Mouse (Mus musculus) hindbrain, embryonic 14.5 days (tissue): ENCODE data around the gene Otub2. TPM values are rescaled to one million over a fixed set of nuclear protein-coding genes. Genes with fewer than 3 reads are reported as not detected.
"Not testable (repeated sequence)": the region's sequence is repeated elsewhere in the genome, so short reads cannot be mapped to it uniquely, and the experiment has no call there.

Experiments
- ATAC-seq: fragments of 200-750 bp; cut with Nextera tagmentation; 2 replicates; pipeline ENCODE4 v1.8.0; 2017; ENCODE audit warnings: moderate number of reproducible peaks, mild to moderate bottlenecking, moderate TSS enrichment, moderate library complexity; ENCODE audit not compliant: low FRiP score
- DNase-seq: peaks from one replicate; pipeline ENCODE4 v3.0.0-alpha.2; 2015; ENCODE audit warnings: low spot score
- H3K27ac ChIP-seq: fragments of 300-500 bp; sonication (generic); 2 replicates; pipeline ENCODE4 v1.5.1; 2014; ENCODE audit warnings: mild to moderate bottlenecking, moderate library complexity
- H3K27me3 ChIP-seq: fragments of 300-500 bp; sonication (generic); 2 replicates; pipeline ENCODE4 v1.6.1; 2014; ENCODE audit warnings: mild to moderate bottlenecking, low read length, mixed read lengths; ENCODE audit not compliant: control insufficient read depth, insufficient read depth
- H3K36me3 ChIP-seq: fragments of 300-500 bp; sonication (generic); replicated peaks from 2 replicates; pipeline ENCODE4 v1.6.1; 2014; ENCODE audit not compliant: control insufficient read depth, insufficient read depth
- H3K4me1 ChIP-seq: fragments of 300-500 bp; sonication (generic); replicated peaks from 2 replicates; pipeline ENCODE4 v1.6.1; 2014; ENCODE audit warnings: antibody characterized with exemption, low read length, mixed read lengths; ENCODE audit not compliant: control insufficient read depth, insufficient read depth
- H3K4me2 ChIP-seq: fragments of 300-500 bp; sonication (generic); replicated peaks from 2 replicates; pipeline ENCODE4 v1.6.1; 2014; ENCODE audit warnings: mild to moderate bottlenecking, moderate library complexity
- H3K4me3 ChIP-seq: fragments of 300-500 bp; sonication (generic); replicated peaks from 2 replicates; pipeline ENCODE4 v1.5.1; 2014; ENCODE audit warnings: mild to moderate bottlenecking, low read length
- H3K9ac ChIP-seq: fragments of 300-500 bp; sonication (generic); 2 replicates; pipeline ENCODE4 v1.6.1; 2014
- H3K9me3 ChIP-seq: fragments of 300-500 bp; sonication (generic); 2 replicates; pipeline ENCODE4 v1.6.1; 2016; ENCODE audit warnings: low read length; ENCODE audit not compliant: control insufficient read depth
- WGBS: fragments of 180-500 bp; shearing (Covaris S2); extraction: QIAGEN DNeasy Blood & Tissue Kit; methylation state at CpG from one replicate; pipeline ENCODE4 v1.1.7; 2014; 5-methylcytosine and 5-hydroxymethylcytosine counted together
- polyA plus RNA-seq: library from polyadenylated mRNA; unstranded; fragments of >200 nt; fragmentation: Nextera tagmentation; extraction: Ambion mirVana; gene quantifications from 2 replicates; pipeline ENCODE4 v1.2.1, GENCODE M21; 2014

Otub2 gene
- polyA plus RNA-seq, 1 experiment from 2014 or later = 23.5 TPM

DNA sequence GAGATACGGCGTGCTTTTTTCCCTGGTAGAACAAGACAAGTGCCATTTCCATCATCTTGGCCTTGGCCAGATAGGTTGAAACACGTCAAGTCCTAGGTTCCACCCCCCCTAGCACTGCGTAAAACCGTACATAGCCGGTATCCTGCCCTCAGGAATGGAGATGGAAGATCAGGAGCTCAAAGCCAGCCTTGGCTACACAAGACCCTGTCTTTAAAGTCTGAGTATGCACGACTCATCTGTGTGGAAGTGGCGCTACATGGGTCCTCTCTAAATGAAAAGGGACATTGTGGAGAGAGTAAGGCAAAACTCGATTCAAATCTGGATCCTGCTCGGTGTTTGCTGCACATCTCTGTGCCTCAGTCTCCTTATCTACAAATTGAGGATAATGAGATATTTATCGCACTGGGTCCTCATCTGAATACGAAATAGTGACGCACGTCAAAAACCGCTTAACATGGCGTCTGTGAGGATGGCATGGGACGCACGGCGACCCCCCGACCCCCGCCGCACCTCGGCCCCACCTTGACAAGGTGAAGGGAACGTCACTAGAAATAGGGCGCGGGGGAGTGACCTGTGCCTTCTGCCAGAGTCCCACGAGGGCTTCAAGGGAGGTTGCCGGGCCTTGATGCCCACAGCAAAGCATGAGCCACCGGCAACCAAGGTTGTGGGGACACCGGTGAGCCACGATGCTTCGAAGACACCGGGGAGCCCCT lies 36.7 kb downstream of the Otub2 start:
- Histone ChIP-seq H3K9ac (peak overlapping the region; percentile 81), H3K27me3 (no peaks in the 10 kb centered on the region), H3K4me3 (peak overlapping the region; percentile 73), H3K27ac (peak overlapping the region; percentile 16; the same call in 1 of the 2 replicates), H3K4me1 (peaks cover 42% of the 10 kb centered on the region), H3K36me3 (peaks cover 29% of the 10 kb centered on the region), H3K9me3 (no peaks in the 10 kb centered on the region), H3K4me2 (peak overlapping the region; percentile 72)
- DNase-seq (peak; percentile 30), ATAC-seq (no peak)
- WGBS = 11% methylated on average over 33 of the region's 33 CpGs

- WGBS = 1% methylated on average over 32 of the region's 33 CpGs
- Histone ChIP-seq H3K4me2 (peak within 1 kb of the TSS; percentile 72), H3K27ac (peak within 1 kb of the TSS; percentile 35; the same call in 1 of the 2 replicates), H3K9me3 (no peaks in the 10 kb centered on the region), H3K36me3 (peaks cover 29% of the 10 kb centered on the region), H3K4me3 (peak within 1 kb of the TSS; percentile 73), H3K4me1 (peaks cover 38% of the 10 kb centered on the region), H3K9ac (peak within 1 kb of the TSS; percentile 81), H3K27me3 (no peaks in the 10 kb centered on the region)
- peak; percentile 100 for ATAC-seq
- DNase-seq = peak; percentile 98
These were observed 37.4 kb downstream of the Otub2 start, which contains the start of gene Ddx24 for GRCm38 (mm10) chr12:103425729-103426470. TSS of gene Ddx24 (minus strand) at chr12:103425830.

GRCm38 (mm10) chr12:103426710-103427109 lies 38.2 kb downstream of the Otub2 start:
- no peak for ATAC-seq
- Histone ChIP-seq H3K27ac (no peak overlapping the region), H3K4me1 (peaks cover 31% of the 10 kb centered on the region)

DNA sequence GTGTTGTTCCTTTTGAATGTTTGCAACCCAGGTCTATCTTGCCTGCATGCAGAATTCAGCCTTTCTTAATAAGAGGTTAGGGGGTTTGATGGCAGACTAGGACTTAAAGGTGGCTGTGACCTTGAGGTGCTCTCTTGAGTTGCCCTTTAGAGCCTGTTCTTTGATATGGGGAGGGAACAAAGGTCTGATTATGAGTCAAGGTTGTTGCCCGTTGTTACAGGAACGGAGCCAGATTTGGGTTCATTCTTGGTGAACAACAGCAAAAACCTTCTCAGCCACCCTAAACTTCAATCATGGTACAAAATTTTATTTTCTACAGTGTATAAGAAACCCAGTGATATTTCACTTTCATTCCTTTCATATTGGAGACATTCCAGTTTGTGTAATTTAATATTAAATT lies 44.9 kb downstream of the Otub2 start:
- DNase-seq (no peak), ATAC-seq (no peak)
- H3K4me2 ChIP-seq = no peak overlapping the region
- no peaks in the 10 kb centered on the region for H3K4me1 ChIP-seq
- H3K36me3 ChIP-seq = no peaks in the 10 kb centered on the region
- no peak overlapping the region for H3K9ac ChIP-seq
- H3K4me3 ChIP-seq = no peak overlapping the region
- no peaks in the 10 kb centered on the region for H3K9me3 ChIP-seq
- no peak overlapping the region for H3K27ac ChIP-seq
- no peaks in the 10 kb centered on the region for H3K27me3 ChIP-seq
- WGBS = 93% methylated on average over 2 of the region's 2 CpGs

More at GRCm38 (mm10) chr12:103426710-103427109, 38.2 kb downstream of the Otub2 start:
- 91% methylated on average over 7 of the region's 7 CpGs for WGBS
- Histone ChIP-seq H3K27me3 (no peaks in the 10 kb centered on the region), H3K36me3 (peaks cover 23% of the 10 kb centered on the region), H3K4me2 (no peak overlapping the region), H3K4me3 (no peak overlapping the region), H3K9ac (no peak overlapping the region), H3K9me3 (no peaks in the 10 kb centered on the region)
- DNase-seq = no peak

DNA sequence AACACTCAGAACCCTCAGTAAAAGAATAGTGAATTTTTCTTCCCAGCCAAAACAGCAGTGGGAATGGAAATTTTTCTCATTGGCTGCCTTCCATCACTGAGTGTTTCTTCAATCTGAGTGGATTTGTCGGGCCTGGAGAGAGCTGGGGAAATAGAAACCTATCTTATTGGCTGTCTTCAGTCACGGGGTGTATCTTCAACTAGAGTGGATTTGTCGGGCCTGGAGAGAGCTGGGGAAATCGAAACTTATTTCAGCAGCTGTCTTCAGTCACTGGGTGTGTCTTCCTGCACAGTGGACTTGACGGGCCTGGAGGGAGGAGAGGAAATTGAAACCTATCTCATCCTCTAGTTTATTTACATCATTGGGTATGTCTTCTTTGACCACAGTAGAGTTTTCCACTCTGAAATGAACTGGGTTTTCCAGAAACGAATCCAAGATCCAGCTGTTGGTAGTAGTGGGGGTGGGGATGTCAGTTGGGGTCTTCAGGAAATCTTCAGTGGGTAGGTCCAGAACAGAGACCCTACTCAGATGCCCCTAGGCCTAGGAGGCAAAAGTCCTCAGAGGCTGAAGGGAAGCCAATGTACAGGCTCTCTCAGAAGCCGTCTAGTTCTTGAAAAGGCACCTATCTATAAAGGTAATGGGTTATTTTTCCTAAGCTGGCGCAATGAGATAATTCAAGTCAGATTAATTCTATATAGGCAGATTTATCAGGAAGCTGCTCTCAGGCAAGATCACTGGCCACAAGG lies 45.7 kb downstream of the Otub2 start, which contains the start of gene Ifi27:
Gene Ifi27 (plus strand): TSS at position 226 of the 746 bp plus-strand sequence.
- H3K9me3 ChIP-seq = no peaks in the 10 kb centered on the region
- H3K36me3 ChIP-seq = no peaks in the 10 kb centered on the region
- H3K4me2 ChIP-seq = no peak within 1 kb of the TSS
- DNase-seq (no peak), ATAC-seq (no peak)
- H3K27me3 ChIP-seq = no peaks in the 10 kb centered on the region
- H3K4me3 ChIP-seq = no peak within 1 kb of the TSS
- no peaks in the 10 kb centered on the region for H3K4me1 ChIP-seq
- WGBS = 82% methylated on average over 8 of the region's 8 CpGs
- no peak within 1 kb of the TSS for H3K9ac ChIP-seq
- H3K27ac ChIP-seq = no peak within 1 kb of the TSS

- ATAC-seq = no peak
- Histone ChIP-seq H3K36me3 (no peaks in the 10 kb centered on the region), H3K4me1 (no peaks in the 10 kb centered on the region), H3K27ac (no peak overlapping the region), H3K9me3 (no peaks in the 10 kb centered on the region), H3K4me3 (no peak overlapping the region), H3K4me2 (no peak overlapping the region), H3K27me3 (no peaks in the 10 kb centered on the region), H3K9ac (no peak overlapping the region)
- DNase-seq = no peak
These were observed 46.4 kb downstream of the Otub2 start for GRCm38 (mm10) chr12:103434861-103435260.

DNA sequence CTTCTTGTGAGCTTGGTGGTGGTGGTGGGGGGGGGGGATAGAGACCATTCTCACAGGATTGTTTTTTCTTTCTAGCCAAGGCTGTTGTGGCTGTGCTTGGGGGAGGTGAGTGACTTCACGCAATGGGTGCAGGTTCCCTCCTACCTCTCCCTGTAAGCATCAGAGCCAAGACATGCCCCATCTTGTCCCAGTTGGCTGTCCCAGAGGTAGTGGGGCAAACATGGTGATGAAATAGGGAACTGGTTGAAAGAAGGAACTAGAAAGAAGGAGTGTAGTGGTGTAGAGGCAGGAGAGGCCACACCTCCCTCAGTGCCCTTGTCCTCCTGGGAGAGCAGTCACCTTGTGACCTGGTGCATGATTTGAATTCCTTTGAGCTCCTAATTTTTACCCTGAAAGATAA lies 49.1 kb downstream of the Otub2 start:
- WGBS = 95% methylated on average over 1 of the region's 1 CpGs
- Histone ChIP-seq H3K4me1 (no peaks in the 10 kb centered on the region), H3K4me2 (no peak overlapping the region), H3K36me3 (no peaks in the 10 kb centered on the region), H3K9me3 (no peaks in the 10 kb centered on the region), H3K27me3 (no peaks in the 10 kb centered on the region), H3K9ac (no peak overlapping the region), H3K4me3 (no peak overlapping the region), H3K27ac (no peak overlapping the region)
- DNase-seq = no peak
- no peak for ATAC-seq

GRCm38 (mm10) chr12:103443524-103443923 lies 55.0 kb downstream of the Otub2 start, which contains the start of gene Ifi27l2a:
TSS of gene Ifi27l2a (minus strand) at chr12:103443680.
- no peaks in the 10 kb centered on the region for H3K27me3 ChIP-seq
- H3K9ac ChIP-seq = no peak within 1 kb of the TSS
- no peaks in the 10 kb centered on the region for H3K36me3 ChIP-seq
- no peaks in the 10 kb centered on the region for H3K4me1 ChIP-seq
- no peak within 1 kb of the TSS for H3K4me3 ChIP-seq
- ATAC-seq (no peak), DNase-seq (no peak)
- no peaks in the 10 kb centered on the region for H3K9me3 ChIP-seq
- 63% methylated on average over 3 of the region's 3 CpGs for WGBS
- H3K27ac ChIP-seq = no peak within 1 kb of the TSS
- no peak within 1 kb of the TSS for H3K4me2 ChIP-seq

DNA sequence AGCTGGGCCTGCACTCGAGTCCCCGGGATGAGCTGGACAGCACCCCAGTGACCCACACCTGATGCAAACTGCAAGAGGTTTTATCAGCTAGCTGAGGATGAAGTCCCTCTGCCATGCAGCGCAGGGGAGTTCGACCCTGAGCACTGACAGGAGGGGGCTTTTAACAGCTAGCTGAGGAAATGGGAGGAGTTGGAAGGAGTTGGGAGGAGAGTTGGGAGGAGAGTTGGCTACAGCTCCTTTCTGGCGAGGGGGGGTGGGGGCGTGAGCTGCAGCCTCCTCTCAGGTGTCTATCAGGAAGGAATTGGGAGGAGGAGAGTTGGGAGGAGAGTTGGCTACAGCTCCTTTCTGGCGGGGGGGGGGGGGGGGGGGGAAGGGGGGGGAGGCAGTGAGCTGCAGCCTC lies 55.8 kb downstream of the Otub2 start:
- WGBS = 54% methylated on average over 6 of the region's 7 CpGs
- not testable (repeated sequence) for H3K4me3 ChIP-seq, H3K36me3 ChIP-seq, H3K9ac ChIP-seq, H3K4me2 ChIP-seq, H3K27ac ChIP-seq, ATAC-seq, H3K27me3 ChIP-seq, H3K9me3 ChIP-seq, H3K4me1 ChIP-seq, DNase-seq
